Mouse (Mus musculus) R1 (cell line): Measurements from ENCODE around the gene Rex1bd.

Experiments
- DNase-seq: peaks from one replicate; pipeline ENCODE4 v3.0.0-alpha.2; 2018; ENCODE audit warnings: low read depth, low spot score

Rex1bd gene

DNA sequence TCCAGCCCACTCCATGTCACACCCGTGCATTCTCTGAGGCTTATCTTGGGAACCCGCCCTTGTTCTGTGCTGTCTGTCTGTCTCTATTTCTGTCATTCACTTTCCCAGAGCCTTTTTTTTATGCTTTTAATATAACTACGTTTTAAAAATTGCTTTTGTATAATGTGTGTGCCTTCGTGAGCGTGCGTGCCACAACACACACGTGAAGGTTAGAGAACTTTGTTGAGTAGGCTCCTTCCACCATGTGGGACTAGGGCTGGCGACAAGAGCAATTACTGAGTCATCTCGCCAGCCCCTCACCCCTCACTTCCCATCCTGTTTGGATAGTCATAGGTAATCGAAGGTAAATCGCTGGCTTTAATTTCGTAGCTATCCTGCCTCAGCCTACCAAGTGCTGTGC lies 4.0 kb downstream of the Rex1bd start:
- no peak for DNase-seq

DNA sequence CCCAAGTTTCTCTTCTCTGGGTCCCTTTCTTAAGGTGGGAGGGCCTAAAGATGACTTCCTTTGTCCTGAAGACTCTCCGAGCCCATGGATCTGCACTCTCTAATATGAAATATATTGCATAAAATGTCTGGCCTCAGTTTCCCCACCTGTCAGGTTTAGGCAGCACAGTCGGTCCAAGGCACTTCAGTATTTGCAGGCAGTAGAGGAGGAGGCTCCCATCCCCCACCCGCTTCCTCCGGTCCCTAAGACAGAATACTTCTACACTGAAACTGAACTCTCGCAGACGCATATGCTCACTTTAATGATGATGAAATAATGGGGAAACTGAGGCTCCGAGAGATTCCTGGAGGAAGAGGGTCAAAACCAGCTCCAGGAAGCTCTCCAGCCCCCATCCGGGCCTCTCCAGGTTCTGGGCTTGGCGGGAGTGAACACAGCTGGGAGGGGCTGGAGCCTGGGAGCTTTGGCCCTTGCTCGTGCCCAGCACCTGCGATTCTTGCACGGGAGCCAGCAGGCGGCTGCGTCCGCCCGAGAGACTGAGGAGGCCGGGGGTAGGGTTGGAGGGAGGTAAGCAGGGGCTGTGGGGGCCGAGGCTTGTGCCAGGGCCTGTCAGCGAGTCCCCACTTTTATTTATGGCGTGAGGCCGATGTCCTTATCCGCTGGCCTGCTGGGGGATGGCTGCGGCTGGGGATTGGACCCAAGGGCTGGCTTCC lies 4.6 kb downstream of the Rex1bd start:
- DNase-seq: no peak

DNA sequence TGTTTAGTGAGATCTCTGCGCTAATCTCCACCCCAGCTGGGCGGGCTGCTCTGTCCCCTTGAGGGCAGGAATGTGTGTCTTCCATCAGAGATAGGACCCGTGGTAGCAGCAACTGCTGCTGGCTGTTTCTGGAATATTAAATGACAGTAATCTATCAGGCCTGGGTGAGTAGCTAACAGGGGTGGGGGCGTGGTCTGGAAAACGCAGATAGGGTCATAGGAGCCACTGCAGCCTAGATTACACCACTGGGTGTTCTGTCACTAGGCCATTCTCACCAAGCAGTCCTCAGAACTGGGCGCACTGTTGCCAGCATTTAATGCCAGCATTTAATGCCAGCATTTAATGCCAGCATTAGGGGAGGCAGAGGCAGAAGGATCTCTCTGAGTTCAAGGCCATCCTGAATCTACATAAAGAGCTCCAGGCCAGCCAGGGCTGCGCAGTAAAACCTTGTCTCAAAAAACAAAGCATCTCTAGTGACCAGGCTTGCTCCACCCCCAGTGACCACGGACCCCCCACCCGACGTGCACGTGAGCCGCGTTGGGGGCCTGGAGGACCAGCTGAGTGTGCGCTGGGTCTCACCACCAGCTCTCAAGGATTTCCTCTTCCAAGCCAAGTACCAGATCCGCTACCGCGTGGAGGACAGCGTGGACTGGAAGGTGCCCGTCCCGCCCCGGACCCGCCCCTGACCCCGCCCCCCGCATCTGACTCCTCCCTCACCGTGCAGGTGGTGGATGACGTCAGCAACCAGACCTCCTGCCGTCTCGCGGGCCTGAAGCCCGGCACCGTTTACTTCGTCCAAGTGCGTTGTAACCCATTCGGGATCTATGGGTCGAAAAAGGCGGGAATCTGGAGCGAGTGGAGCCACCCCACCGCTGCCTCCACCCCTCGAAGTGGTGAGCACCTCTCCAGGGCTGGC lies 5.9 kb downstream of the Rex1bd start:
- peak; percentile 45 for DNase-seq

DNA sequence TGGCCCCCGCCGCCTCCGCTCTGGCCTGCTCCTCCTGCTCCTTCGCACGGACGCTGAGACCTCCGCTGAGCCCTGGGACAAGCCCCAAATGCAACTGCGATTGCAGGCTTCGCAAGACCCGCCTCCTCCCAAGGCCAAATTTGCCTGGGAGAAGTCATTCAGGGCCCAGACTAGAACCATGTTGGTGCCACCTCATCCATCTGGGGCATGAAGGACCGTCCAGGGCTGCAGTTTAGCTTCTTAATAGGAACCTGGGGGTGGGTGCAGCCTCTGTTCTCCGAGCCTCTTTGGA lies 10.8 kb downstream of the Rex1bd start:
- no peak for DNase-seq

DNA sequence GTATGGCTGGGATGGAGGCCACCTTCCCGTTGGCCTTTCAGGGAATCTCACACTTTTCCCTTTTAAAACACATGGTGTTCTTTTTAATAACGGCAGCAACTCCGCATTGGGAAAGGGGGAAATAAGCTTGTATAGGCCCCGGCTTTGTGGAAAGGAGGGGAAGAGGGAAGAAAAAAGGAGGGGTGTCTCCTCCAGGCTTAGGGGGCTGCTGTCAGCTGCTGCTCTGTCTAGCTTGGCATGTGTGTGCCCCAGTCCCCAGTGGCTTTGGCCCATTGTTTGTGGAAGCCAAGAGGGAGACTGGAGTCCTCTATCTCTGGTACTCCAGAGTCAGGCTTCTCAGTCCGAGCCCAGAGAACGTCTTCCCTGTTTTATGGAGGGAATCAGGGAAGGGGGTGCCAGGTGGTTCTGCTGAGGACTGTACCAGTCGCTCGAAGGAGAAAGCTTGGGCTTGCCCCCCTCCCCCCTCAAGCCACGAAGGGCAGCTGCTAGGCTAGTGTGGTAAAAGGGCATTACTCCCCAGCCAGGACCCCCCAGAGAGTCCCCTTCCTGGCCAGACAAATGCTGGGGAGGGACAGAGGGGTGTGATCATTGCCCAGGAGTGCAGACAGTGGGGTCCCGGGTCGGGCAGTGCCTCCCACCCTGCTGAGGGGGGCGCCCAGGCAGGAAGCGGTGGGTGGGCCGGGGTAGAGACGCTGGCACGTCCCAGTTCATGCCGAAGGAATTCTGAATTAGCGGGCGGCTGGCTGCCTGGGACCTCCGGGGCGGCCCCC lies 11.4 kb downstream of the Rex1bd start:
- DNase-seq: no peak

DNA sequence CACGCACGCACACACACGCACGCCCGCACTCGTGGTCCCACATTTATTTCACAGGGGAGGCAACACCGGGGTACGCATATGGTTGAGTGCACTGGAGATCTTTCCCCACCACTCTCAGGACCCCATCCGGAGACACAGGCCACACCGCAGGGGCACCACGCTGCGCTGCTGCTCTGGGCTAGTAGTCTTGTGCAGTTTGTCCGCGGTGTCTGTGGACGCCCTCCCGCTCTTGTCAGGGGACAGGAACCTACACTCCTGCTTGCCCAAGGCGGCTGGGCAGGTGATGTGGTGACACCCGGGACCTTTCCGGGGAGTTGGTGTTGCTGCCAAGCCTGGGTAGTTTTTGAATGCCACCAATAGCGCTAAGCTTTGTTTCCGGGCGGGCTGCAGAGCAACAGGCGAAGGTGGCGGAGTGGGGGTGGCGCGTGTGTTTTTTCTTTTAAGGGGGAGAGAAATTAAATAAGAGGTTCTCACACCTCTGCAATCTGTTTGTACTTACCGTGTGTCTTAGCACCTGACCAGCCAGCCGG lies 12.1 kb downstream of the Rex1bd start:
- no peak for DNase-seq

DNA sequence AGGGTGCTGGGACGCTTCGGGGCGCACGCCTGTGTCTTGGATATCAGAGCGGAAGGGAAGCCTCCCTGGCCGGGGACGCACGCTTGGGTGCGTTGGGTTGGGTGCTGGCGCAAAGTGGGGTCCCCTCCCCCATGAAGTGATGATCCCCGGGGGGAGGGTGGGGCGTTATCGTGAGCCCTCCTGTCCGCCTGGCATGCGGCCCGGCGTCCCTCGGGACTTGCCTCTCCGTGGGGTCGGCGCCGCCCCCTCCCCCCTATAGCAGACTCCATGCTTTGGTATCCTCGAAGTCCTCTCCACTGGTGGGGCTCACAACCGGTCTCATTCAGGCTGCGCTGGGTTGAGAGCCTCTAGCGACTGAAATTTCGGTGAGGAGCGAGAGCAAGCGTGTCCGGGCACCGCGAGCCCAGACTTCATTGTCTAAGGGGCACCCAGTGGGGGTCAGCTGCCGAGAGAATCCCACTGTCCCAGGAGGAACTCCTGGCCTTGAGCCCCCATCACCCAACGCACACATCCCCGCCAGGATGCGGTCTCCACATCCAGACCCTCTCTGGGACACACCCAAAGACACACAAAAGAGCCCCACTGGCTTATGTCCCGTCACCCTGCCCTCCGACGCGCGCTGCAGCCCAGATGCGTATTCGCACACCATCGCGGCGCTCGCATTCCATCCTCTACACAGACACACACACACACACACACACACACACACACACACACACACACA lies 12.7 kb downstream of the Rex1bd start:
- no peak for DNase-seq

DNA sequence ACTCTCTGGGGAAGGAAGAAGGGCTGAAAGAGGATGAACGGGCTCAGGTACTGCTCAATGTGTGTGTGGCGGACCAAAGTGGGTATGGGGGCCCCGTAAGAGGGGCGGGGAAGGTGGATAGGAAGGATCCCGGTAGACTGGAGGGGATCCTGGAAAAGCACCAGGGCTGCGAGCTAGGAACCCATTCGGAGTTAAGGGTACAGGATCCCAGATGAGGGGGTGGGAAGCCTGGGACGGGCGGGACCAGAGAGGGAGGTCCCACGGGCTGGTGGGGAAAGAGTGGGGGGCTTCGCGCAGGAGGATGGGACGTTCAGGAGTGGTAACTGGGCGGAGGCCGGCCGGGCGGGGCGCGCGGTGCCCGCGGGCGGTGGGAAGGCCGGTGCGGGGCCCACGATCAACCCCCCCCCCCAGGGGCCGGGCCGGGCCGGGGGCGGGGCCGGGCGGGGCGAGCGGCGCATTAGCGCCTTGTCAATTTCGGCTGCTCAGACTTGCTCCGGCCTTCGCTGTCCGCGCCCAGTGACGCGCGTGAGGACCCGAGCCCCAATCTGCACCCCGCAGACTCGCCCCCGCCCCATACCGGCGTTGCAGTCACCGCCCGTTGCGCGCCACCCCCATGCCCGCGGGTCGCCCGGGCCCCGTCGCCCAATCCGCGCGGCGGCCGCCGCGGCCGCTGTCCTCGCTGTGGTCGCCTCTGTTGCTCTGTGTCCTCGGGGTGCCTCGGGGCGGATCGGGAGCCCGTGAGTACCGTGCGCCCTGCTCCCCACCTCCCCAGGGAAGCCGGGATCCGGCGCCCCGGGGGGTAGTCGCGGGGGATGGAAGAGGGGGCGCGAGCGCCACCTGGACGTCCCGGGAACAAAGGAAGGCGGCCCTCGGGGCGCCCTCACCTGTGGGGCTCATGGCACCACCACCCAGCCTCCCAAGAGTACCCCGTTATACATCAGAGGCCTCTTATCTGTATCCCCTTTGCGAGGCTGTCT lies 13.6 kb downstream of the Rex1bd start, which contains the start of gene Crlf1:
Gene Crlf1 (plus strand): TSS at position 495 of the 977 bp plus-strand sequence.
- no peak for DNase-seq

DNA sequence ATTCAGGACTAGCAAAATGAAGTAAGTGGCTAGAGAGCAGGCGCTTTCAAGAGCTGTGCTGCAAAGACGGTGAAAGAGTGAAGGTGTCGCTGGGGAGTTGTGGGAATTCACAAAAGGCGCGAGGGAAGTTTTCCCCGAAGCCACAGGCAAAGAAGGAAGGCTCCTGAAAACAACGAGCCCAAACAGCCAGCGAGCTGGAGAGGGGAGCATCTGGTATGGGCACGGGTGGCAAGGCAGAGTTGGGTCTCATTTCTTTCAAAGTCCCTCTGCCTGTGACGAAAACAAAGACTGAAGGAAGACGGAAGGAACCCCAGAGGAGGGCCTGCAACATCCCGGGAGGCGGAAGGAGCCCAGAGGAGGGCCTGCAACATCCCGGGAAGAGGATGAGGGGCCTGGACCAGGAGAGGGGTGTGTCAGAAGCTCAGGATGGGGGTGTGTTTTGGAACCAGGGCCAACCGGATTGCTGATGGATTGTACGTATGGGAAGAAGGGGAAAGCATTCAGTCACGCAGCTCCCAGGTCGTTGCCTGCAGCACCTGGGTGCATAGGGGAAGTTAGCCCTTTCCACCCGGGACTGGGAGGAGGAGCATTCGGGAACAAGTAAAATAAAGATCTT lies 15.6 kb downstream of the Rex1bd start:
- DNase-seq: peak; percentile 60

DNA sequence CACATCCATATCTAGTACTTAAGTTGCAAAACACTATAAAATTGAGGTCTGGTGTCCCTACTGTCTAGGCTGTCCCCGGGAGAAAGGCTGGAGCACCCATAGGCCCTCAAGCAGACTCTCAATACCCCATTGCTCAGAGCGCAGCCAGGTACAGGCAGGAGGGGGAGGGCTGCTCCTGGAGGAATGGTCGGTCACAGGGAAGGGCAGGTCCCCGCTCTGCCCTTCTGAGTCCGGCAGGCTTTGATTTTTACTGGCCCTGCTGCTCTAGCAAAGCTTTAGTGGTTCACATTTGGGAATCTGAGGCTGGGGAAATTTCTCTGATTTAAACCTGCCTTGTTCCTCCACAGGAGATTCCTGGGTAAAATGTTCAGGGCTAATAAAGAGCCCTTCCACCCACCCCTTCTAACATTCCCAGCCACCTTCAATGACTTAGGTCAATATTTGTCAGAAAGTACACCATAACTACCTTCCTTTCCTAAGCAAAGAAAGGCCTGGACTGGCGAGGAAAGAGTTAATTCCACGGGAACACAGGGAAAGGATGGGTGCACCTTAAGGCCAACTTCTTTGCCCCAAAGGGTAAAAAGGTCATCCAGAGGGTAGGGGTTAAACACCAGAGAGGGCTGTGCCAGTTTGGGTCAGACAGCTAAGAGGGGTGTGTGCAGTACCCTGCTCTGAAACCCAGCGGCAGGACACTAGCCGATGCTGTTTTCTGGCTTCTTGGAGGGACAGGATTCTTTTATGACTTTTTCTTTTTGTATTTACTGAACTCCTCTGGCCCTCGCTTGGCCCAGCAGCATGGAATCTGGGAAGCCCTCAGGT lies 16.3 kb downstream of the Rex1bd start:
- DNase-seq: no peak

DNA sequence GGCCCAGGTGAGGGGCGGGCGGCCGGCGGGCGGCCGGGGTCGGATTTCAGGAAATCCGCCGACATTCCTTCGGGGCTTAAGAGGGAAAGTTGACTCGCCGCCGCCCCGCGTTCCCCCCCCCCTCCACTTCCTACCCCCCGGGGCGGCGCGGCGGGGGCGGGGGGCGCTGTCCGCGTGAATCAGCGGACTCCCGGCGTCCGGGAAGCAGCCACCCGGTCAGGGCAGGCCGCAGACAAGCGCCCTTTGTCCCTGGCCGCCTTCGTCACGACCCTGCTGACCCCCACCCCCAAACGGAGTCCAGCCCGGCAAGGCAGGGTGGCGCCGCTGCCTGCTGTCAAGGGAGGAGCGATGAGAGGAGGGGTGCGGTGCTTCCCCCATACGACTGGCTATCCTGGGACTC lies 17.0 kb downstream of the Rex1bd start:
- DNase-seq: no peak

DNA sequence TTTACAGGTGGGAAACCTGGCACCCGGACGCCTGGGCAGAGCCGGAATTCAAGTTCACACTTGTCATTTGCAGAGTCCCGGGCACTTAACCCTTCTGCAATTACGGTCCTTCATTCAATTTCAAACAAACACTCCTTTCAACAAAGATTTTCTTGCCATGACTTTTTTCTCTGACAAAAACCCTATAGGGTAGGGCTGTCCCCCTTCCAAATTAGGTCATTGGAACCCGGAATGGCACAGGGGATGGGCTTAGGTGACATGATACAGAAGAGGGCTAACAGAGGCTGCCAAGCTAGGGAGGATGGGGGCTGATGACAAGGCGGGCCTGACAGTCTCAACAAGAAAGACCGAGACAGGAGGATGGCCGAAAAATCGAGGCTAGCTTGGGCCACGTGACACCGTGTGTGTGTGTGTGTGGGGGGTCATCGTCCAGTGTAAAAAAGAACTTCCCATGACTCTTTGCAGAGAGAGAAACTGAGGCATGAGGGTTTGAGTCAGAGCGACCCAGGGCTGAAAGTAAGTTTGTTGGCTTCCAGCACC lies 17.6 kb downstream of the Rex1bd start:
- no peak for DNase-seq

DNA sequence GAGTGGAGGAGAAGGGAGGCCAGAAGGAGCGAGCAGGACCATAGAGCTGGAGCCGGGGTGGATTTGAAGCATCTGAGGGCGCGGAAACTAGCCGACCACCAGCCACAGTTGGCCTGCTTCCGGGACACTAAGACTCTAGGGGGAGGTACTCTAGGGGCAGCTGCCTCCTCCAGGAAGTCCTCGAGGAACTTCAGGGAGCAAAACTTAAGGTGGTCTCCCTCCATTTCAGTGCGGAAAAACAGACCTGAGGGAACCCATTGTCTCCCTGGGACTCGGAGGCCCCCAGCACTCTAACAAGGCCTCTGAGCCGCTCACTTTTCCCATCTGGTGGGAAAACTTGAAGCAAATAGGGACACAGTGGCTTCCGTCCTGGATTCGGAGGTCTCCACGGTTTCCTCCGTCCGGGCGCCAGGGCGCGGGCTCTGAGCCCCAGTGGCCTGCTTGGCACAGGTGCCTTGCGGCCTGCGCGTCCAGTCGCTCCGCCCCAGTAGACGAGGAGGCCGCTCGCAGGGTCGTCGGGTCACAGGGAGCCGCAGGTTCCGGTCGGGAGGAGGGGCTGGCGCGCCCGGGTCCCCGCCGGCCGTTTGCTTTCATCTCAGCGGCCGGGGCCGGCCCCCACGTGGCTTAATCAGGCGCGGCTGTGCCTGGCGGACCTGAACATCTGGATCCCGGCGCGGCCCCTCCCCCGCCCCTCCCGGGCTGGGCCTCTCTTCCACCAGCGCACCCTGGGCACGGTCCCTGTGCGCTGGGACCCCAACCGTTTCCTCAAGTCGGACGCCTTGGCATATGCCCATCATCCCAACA lies 18.4 kb downstream of the Rex1bd start:
- peak; percentile 50 for DNase-seq

DNA sequence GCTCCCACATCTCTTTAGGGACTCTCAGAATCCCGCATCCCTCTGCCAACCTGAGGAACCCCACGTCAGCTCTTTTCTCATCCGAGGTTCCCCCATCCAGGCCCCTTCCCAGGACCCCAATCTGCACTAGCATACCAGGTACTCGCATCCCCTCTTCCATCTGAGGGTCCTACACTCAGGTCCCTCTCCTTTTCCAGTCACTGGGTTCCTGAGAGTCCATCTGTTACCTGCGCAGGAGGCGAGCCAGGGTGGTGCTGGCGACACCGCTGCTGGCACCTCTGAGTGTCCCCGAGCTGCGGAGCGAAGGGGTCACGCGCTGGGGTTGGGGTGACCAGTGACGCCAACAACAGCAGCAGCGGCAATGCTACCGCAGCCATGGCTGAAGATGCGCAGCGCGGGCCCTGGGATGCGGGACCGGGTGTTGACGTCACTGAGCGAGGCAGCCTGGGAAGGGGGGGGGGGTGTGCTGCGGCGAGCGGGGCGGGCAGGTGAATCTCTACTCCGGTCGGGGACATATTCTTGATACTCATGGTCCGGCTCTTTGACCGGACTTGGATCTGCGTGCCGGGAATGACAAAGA lies 19.5 kb downstream of the Rex1bd start, which contains the start of gene Tmem59l:
Gene Tmem59l (minus strand): TSS at position 418 of the 580 bp plus-strand sequence.
- no peak for DNase-seq

DNA sequence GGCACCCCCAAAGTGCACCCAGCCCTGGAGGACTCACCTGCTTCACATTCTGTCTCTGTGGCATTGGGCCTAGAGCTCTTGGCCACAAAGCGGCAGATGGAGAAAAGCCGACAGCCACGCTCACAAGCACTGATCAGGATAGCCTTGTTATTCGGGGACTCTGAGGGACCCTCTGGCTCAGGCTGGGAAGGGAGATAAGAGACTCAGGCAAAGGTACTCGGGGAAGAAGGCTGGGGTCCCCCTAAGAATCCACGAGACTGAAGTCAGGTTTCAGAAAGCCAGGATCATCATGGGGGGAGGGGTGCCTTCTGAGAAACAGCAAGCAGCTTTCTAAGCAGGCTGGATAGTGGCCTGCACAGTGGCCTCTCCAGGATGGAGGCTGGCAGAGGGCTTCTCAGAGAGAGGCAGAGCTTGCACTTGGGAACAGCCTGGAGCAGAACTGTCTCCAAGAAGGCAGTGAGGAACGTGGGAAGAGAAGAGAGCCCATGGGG lies 20.3 kb downstream of the Rex1bd start:
- DNase-seq: no peak

DNA sequence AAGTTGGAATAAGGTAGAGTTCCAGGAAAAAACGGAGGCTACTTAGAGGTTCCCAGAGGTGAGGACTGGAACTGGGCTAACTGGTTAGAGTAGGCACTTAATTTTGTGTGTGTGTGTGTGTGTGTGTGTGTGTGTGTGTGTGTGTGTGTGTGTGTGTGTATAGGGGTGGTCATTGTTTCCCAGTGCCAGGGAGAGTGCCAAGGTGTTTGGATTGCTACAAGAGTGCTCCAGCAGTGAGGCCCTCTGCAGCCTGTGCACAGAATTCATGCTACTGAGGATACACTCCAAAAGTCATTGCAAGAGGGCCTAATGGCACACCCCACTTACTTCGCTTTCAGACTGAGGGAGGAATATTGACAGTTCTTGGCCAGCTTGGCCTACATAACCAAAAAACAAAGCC lies 23.6 kb downstream of the Rex1bd start:
- no peak for DNase-seq

DNA sequence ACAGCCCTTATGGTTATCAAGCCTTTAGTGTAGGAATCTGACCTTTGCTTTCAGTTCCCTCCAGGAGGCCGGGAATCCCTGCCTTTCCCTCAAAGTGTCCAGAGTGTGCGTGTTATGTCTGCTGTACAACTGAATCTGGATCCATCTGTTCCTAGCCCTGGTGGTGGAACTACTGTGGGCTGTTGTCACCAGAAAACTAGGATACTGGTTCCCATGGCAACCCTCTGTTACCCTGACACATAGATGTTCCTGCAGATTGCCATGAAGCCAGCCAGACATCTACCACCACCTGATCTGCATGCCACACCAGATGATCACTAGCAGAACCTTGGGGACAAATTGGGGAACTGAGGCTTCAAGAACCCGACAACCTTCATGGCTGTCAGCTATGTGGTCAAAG lies 24.6 kb downstream of the Rex1bd start:
- no peak for DNase-seq
